Mouse (Mus musculus) kidney, postnatal 10 days (tissue): ENCODE measurements around the gene Pgghg.

Experiments used
- DNase-seq: peaks from one replicate; pipeline ENCODE4 v3.0.0; 2021; ENCODE audit warnings: mixed read lengths

Pgghg gene

GRCm38 (mm10) chr7:140991117-140991689 lies 50.0 kb downstream of the Pgghg start:
- DNase-seq = no peak
